Mouse (Mus musculus) myocyte (in vitro differentiated cells): Measurements from ENCODE around the gene Susd4.

ENCODE experiments used
- CEBPB ChIP-seq: IDR thresholded peaks from 2 replicates; pipeline ENCODE4 v1.6.1; 2011; ENCODE audit warnings: mild to moderate bottlenecking, moderate library complexity; ENCODE audit not compliant: poor library complexity, insufficient read depth, severe bottlenecking
- E2F4 ChIP-seq: IDR thresholded peaks from one replicate; pipeline ENCODE4 v1.6.1; 2011; ENCODE audit warnings: mild to moderate bottlenecking, control low read depth, moderate library complexity; ENCODE audit not compliant: insufficient read depth
- MAX ChIP-seq: IDR thresholded peaks from one replicate; pipeline ENCODE4 v1.6.1; 2011; ENCODE audit warnings: low read depth, mild to moderate bottlenecking, control low read depth
- MYOG ChIP-seq, 3 experiments: IDR thresholded peaks; one replicate each; pipeline ENCODE4 v1.6.1; 2011; ENCODE audit warnings: control low read depth in 2 of 3, low read depth in 2 of 3, mild to moderate bottlenecking in 2 of 3; ENCODE audit not compliant: insufficient read length in 2 of 3, control insufficient read depth in 1 of 3, insufficient read depth in 1 of 3
- POLR2A ChIP-seq: IDR thresholded peaks from one replicate; pipeline ENCODE4 v1.6.1; 2011; ENCODE audit warnings: low read depth, mild to moderate bottlenecking, control low read depth, moderate library complexity; ENCODE audit not compliant: insufficient read length
- POLR2AphosphoS2 ChIP-seq: IDR thresholded peaks from one replicate; pipeline ENCODE4 v1.6.1; 2011; ENCODE audit warnings: low read depth, control low read depth; ENCODE audit not compliant: insufficient read length
- SRF ChIP-seq: IDR thresholded peaks from one replicate; pipeline ENCODE4 v1.6.1; 2011; ENCODE audit warnings: low read depth; ENCODE audit not compliant: control insufficient read depth, insufficient read length
- TCF12 ChIP-seq: IDR thresholded peaks from one replicate; pipeline ENCODE4 v1.6.1; 2011; ENCODE audit warnings: mild to moderate bottlenecking, control low read depth; ENCODE audit not compliant: poor library complexity, insufficient read depth, severe bottlenecking
- USF1 ChIP-seq: IDR thresholded peaks from one replicate; pipeline ENCODE4 v1.6.1; 2011; ENCODE audit warnings: low read depth, mild to moderate bottlenecking, control low read depth, moderate library complexity

DNA sequence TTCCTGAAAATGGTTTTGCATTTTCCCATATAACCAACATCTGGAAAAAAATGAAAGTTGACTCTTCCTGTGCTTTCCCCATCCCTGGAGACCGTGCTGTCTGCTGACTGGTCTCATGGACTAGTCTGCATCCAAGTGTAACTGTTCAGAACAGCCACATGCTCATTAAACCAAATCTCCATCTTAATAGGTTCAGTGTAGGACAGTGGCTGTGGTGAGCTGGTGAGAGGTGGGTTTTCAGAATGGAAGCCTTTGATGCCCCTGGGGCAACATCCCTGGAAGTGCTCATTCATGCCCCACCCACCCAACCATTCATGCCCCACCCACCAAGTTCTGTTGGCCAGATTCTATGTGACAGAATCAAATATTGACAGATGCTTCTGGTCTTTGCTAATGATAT lies 86.4 kb downstream of the Susd4 start:
- TF ChIP-seq MAX (no peak), MYOG (IDR thresholded peaks at IDR 0.05; ENCODE audit: control insufficient read depth in 1 of 3, insufficient read depth in 1 of 3, insufficient read length in 2 of 3, low read depth in 2 of 3) (no peak), E2F4 (no peak), POLR2A (no peak), SRF (no peak), TCF12 (no peak), USF1 (no peak), CEBPB (no peak), POLR2AphosphoS2 (no peak)
